Mouse (Mus musculus) adrenal gland, postnatal 10 days (tissue): ENCODE measurements around the gene Gas7. TPM values are rescaled to one million over a fixed set of nuclear protein-coding genes. Genes with fewer than 3 reads are reported as not detected.

Source experiments
- DNase-seq: peaks from one replicate; pipeline ENCODE4 v3.0.0; 2021; ENCODE audit warnings: mixed read lengths
- total RNA-seq, 2 experiments: library from RNA; stranded (reverse); gene quantifications; 2 replicates each; pipeline ENCODE4 v1.2.3; 2021

Gas7 gene
- total RNA-seq, 2 experiments from 2014 or later, result 22.5 to 25.8 TPM

GRCm38 (mm10) chr11:67655236-67655959 is 200.2 kb downstream of the Gas7 start:
- DNase-seq, result no peak

- DNase-seq, result no peak
These were observed 201.1 kb downstream of the Gas7 start for GRCm38 (mm10) chr11:67656366-67656765.

- no peak for DNase-seq
These were observed 201.6 kb downstream of the Gas7 start for GRCm38 (mm10) chr11:67656811-67657210.

GRCm38 (mm10) chr11:67657685-67658382 is 202.6 kb downstream of the Gas7 start:
- peak; percentile 62 for DNase-seq

DNA sequence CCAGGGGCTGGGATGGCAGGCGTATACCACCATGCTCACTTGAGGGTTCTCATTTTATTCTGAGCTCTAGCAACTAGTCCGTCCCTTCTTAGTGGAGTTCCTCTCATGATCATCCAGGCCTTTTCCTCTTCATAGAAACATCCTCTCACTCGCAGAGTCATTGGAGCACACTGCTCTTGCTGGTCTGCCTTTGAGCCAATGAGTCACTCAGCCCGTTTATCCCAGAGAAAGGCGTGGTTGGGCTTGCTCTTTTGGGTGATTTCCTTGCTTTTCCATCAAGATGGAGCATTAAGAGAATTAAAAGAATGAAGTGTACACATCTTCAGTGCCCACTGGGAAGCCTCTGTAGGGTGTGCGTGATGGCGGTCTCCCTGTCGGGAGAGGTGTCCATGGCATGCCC is 206.2 kb downstream of the Gas7 start:
- DNase-seq, result no peak

GRCm38 (mm10) chr11:67663437-67663836 is 208.2 kb downstream of the Gas7 start:
- DNase-seq, result no peak

DNA sequence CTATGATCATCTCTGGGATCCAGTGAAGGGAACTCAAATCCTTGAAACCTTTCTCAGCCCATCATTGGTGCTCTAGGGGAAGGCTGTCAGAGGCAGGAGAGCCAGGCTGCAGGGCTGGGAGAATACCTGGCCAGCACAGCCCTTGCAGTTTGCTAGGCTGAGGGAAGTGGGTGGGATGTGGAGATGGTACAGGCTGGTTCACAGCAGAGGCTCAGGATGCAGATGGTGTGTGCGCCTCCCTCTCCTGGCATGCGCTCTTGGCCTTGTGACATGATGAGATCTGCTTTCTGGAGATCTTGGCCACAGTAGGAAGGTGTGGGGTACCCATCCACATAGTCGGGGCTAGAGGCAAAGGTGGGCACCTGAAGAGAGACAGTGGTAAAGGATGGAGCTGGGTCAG is 209.0 kb downstream of the Gas7 start:
- no peak for DNase-seq

DNA sequence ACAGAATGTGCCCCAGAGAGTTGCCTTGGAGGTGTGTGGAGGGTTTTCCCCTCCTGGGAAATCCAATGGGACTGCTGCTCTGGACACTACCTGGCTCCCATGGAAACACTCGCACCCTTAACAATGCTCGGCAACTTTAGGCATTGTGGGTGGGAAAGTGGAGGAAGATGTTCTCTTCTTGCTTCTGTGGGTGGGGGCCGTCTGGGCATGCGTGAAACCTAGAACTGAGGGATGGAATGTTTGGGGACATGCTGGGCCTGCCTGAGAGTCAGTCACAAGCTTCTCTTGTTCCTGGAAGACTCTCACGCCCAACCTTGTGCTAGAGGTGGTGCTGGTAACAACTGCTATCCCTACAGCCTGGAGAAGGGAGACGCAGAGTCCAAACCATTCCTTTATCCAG is 209.7 kb downstream of the Gas7 start:
- DNase-seq, result no peak

DNA sequence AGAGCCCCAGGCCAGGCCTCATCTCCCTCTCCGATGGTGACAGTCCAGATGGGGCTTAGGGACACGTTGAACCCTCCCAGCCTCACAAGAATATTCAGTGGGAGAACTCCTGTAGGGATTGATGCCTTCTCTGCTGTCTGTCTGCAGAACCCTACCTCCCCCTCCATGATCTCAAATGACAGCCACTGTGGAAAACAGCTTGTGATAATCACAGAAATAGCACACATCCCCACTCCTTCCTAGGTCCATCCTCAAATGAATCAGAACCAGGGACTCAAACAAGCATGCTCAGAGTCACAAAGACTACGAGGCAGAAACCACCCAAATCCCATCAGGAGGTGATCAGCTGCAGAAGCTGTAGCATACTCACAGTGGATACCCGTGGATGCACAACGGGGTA is 210.9 kb downstream of the Gas7 start:
- no peak for DNase-seq

- DNase-seq, result peak; percentile 85
These were observed 212.5 kb downstream of the Gas7 start for GRCm38 (mm10) chr11:67667531-67668332.

DNA sequence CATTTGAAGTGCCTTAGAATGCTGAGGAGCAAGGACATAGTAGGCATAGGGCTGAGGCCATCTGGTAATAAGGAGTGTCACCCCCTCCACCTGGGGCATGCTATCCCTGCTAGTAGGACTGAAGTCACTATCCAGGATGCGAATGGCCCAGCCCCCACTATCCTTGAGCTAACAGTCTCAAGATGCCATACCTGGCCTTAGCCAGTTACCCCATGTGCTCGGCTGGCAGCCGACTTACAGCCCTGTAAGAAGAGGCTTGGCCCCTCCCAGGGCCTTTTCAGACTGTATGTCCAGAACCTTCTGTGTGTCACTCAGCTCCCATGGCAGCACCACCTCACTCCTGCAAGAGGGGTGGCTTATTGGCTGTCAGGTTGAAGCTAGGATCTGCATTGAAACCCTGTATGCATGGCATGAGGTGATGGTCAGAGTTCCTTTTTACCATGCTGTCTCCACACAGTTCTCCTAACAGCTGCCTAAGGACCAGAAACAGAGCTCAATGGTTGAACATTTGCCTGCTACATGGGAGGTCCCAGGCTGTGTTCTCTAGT is 213.3 kb downstream of the Gas7 start:
- no peak for DNase-seq

DNA sequence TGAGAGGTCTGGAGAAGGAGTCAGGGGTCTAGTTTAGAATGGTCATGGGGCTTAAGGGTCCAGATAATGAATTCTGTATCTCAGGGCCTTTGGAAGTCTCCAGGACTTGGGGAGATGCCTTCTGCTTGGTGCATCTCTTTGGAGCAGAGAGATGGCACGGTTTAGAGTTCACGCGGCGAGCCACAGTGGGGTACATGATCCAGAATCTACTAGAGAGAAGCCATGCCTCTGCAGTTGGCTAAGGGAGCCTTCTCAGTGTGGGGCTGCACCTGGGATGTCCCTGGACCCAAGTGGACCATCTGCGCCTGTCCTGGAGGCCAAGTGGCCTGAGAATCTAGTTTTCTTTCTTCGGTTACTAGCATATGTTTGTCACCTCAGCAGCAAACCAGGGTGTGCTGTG is 214.8 kb downstream of the Gas7 start:
- DNase-seq, result no peak

GRCm38 (mm10) chr11:67672140-67672539 is 216.9 kb downstream of the Gas7 start:
- no peak for DNase-seq

GRCm38 (mm10) chr11:67675562-67676540 is 220.6 kb downstream of the Gas7 start:
- DNase-seq, result peak; percentile 72

DNA sequence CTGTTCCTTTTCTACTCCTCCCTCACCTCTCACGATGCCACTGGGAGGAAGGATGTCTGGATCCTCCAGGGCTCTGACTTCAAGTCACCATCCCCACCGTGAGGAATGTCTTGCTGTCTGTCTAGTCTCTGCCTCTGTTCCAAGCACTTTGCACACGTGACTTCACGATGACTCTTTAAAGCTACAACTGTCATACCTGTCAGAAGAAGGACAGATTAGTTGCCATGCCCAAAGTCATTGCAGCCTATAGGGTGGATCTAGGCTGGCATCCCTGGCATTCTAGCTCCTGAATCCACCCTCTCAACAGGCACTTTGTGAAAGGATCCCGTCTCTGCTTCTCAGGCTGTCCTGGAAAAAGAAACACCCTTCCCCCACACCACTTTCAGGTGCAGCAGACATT is 224.1 kb downstream of the Gas7 start:
- DNase-seq, result no peak

GRCm38 (mm10) chr11:67679930-67680329 is 224.7 kb downstream of the Gas7 start:
- DNase-seq, result no peak

DNA sequence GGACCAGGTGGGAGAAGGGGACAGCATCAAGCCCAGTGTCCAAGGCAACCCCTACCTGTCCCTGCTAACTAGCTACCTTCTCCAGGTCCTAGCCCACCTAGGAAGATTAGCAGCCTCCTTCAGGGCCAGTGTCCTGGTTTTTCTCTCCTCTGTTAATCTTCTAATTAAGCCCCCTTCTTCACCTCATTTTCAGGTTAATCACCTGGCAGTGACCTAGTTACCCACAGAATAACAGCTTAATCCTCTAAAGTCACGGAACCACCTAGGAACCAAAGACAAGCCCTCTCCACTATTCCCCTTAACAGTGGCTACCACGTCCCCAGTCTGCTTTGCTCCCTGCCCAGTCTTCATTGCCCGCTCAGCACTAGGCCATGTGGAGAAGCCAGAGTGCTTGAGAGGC is 226.6 kb downstream of the Gas7 start:
- no peak for DNase-seq

- DNase-seq, result no peak
These were observed 230.9 kb downstream of the Gas7 start for GRCm38 (mm10) chr11:67686109-67686508.

DNA sequence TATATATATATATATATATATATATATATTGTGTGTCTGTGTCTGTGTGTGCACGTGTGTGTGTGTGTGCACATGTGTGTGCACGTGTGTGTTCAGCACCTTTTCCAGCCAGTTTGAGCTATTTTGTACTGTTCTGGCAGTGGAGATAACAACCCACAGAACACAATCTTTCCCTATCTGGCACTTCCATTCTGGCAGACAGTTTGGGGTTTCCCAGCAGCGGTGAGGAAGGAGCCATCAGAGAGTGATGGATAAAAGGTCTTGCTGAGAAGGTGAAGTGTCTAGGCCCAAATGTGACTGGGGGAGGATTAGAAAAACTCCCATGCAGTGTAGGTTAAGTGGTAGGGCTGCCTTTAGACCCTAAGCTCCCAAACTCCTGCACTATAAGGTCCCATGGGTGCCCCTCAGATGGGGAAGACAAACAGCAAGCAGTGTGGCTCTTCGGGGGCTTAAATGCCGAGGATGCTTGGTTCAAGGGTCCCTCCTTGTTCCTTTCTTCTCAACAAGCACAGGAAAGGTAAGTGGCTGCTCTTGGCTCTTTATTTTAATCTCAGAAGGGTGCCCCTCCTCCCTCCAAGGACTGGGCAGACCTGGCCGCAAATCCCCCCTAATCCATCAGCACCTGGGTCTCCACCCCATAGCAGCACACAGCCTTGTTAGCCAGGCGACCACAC is 239.6 kb downstream of the Gas7 start, which contains the start of gene Rcvrn:
TSS of gene Rcvrn (plus strand) at position 624 of the 674 bp plus-strand sequence.
- no peak for DNase-seq

GRCm38 (mm10) chr11:67712976-67713375 is 257.7 kb downstream of the Gas7 start:
- peak; percentile 2 for DNase-seq

DNA sequence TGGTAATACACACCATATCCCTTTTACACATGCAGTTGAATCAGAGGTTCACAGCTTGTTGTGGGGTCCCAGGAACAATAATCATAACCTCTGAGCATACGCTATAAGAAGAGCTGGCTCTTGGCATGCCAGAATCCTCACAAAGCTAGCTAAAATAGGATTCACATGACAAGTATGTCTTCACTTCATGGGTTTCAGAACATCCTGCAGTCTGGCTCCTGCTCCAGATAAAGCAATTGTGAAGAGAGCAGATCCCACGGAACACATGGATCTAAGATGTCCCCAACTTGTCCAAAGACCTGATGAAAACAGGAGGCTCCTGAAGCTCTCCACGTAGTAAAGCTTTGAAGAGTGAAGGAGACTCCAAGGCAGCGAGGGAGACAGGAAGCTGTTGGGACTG is 260.1 kb downstream of the Gas7 start:
- DNase-seq, result no peak
